Mouse (Mus musculus) liver, embryonic 18 days (tissue): ENCODE measurements around the gene Prss34. TPM values are rescaled to one million over a fixed set of nuclear protein-coding genes. Genes with fewer than 3 reads are reported as not detected.

Experiments
- polyA plus RNA-seq: library from polyadenylated mRNA; depleted of rRNA; stranded (reverse); fragments of >200 nt; gene quantifications from 2 replicates; pipeline ENCODE4 v1.2.3, GENCODE M21; 2012; rRNA removed

The Prss34 gene
- polyA plus RNA-seq: 2.7 and 3.8 TPM in 2 replicates

GRCm38 (mm10) chr17:25298094-25298493 lies at the start of gene Prss34:
Prss34 (plus strand) TSS chr17:25298394.

DNA sequence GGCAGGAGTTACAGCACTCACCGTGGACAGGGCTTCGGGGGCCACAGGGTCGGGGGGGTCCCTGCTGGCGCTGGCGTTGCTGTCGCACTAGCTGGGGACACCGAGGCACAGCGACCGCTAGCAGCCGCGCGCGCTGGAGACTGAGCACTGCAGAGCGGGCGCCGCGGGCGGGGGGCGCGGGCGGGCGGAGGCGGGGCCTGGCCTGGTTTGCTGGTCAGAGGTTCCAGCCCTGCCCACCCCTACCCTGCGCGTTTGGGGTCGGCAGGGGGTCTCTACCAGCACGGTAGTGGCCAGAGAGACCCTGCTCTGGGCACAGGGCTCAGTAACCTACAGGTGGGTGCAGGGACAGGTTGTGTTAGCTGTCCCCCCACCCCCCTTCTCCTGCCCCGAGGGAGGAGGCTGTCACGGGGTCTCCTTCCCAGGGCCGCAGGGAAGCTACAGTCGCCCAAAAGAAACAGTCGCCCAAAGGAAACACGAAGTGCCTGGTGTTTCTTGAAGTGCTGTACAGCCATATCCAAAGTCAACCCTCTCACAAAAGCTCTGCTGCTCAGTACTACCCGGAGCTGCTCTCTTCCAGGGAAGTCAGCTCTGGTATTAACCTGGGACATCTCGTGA lies 41.9 kb upstream of the Prss34 start, which contains the start of gene Baiap3:
Baiap3 (minus strand) TSS at position 225 of the 615 bp plus-strand sequence.

DNA sequence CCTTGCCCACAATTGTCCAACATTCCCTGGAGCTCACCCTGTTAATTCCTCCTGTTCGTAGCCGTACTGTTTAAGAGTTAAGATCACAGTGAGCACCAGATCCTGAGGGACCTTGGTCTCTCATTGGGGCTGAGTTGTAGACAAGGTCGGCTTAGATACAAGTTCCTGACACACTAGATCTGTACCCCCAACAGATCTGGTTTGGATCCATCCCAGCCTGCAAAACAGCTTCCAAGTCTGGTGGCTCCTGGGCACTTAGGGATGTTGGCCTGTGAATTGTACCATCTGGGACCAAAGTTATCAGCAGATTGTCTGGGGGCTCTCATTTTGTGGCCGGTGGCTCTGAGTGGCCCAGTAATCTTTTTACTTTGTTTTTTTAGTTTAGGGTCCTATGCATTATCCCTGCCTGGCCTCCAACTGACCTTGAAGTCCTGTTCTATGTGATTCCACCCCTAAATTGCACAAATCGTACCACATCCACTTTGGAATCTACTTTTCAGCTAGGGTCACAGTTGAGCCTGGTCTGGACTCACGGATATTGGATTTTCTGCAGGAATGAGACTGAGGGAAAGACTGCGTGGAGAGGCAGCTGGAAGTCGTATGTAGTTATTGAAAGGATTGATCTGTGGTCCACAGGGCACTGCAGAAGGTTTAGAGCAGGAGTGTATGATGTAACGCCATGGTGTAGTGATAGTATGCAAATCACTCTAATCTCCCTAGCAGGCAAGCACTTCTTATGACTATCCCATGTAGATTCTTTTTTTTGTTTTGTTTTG lies 23.4 kb upstream of the Prss34 start, which contains the start of gene Ube2i:
Ube2i (minus strand) TSS at position 52 of the 776 bp plus-strand sequence.

GRCm38 (mm10) chr17:25308346-25308745 lies 10.2 kb downstream of the Prss34 start, which contains the start of gene Prss28:
Prss28 (plus strand) TSS chr17:25308646.

GRCm38 (mm10) chr17:25318354-25318753 lies 20.2 kb downstream of the Prss34 start, which contains the start of gene Prss29:
Prss29 (plus strand) TSS chr17:25318654.

DNA sequence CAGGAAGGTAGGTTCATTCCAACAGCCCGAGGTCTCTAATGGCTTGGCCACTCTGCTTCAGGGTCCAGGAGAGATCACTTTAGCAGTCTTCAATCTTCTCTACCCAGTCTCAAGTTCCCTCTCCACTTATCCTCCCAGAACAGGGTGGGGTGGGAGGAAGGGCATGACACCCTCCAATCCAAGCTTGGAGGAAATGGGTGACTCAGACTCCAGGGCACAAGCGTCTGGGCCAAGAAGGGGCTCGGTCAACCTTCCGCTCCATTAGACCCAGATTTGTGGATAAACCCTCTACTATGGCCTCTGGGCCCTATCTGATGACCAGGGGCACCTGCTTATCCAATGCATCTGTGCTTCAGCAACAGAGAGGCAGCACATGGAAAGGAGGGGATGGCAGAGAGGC lies 47.3 kb downstream of the Prss34 start, which contains the start of gene Tpsab1:
Tpsab1 (minus strand) TSS at position 101 of the 400 bp plus-strand sequence.

Other genes with a start within 250 kb of the Prss34 start
- 7.5 and 8.0 TPM in 2 replicates for gene Tmem204, start 214.8 kb upstream of the Prss34 start, polyA plus RNA-seq
- 5.6 TPM in 2 replicates for gene Telo2, start 182.4 kb upstream of the Prss34 start, polyA plus RNA-seq
- not detected in 2 replicates for gene Ptx4, start 177.6 kb upstream of the Prss34 start, polyA plus RNA-seq
- gene Clcn7, start 165.0 kb upstream of the Prss34 start, polyA plus RNA-seq: 6.5 and 7.2 TPM in 2 replicates
- not detected in 2 replicates for gene Ccdc154, start 135.9 kb upstream of the Prss34 start, polyA plus RNA-seq
- not detected in 2 replicates for gene Gm38655, start 122.9 kb upstream of the Prss34 start, polyA plus RNA-seq
- 11.2 and 12.5 TPM in 2 replicates for gene BC003965, start 113.8 kb upstream of the Prss34 start, polyA plus RNA-seq
- gene Unkl, start 110.0 kb upstream of the Prss34 start, polyA plus RNA-seq: 8.8 and 9.4 TPM in 2 replicates
- gene Gnptg, start 58.3 kb upstream of the Prss34 start, polyA plus RNA-seq: 13.8 and 14.6 TPM in 2 replicates
- 12.0 and 12.2 TPM in 2 replicates for gene Tsr3, start 58.2 kb upstream of the Prss34 start, polyA plus RNA-seq
- 0.56 and 1.2 TPM in 2 replicates for gene Baiap3, start 42.0 kb upstream of the Prss34 start, polyA plus RNA-seq
- 125 and 133 TPM in 2 replicates for gene Ube2i, start 23.8 kb upstream of the Prss34 start, polyA plus RNA-seq
- gene Prss28, start 10.3 kb downstream of the Prss34 start, polyA plus RNA-seq: not detected in 2 replicates
- not detected in 2 replicates for gene Prss29, start 20.3 kb downstream of the Prss34 start, polyA plus RNA-seq
- 0.02 and 0.05 TPM in 2 replicates for gene Tpsab1, start 47.2 kb downstream of the Prss34 start, polyA plus RNA-seq
- 0.43 and 0.61 TPM in 2 replicates for gene Tpsb2, start 67.9 kb downstream of the Prss34 start, polyA plus RNA-seq
- gene Tpsg1, start 70.9 kb downstream of the Prss34 start, polyA plus RNA-seq: 0.05 TPM in 1 of 2 replicates, not detected in the other
- 0.38 and 0.97 TPM in 2 replicates for gene Cacna1h, start 135.4 kb downstream of the Prss34 start, polyA plus RNA-seq
- gene Tekt4, start 156.2 kb downstream of the Prss34 start, polyA plus RNA-seq: 0.43 and 0.64 TPM in 2 replicates
- gene Sstr5, start 198.9 kb downstream of the Prss34 start, polyA plus RNA-seq: not detected in 2 replicates